Mouse (Mus musculus) liver, embryonic 14.5 days (tissue): ENCODE measurements around the gene Ankrd63. TPM values are rescaled to one million over a fixed set of nuclear protein-coding genes. Genes with fewer than 3 reads are reported as not detected.

Experiments
- ATAC-seq: fragments of 200-750 bp; cut with Nextera tagmentation; 2 replicates; pipeline ENCODE4 v1.8.0; 2017; ENCODE audit warnings: moderate number of reproducible peaks, mild to moderate bottlenecking, moderate library complexity; ENCODE audit not compliant: insufficient read depth
- DNase-seq, 3 experiments: peaks; one replicate each; pipeline ENCODE4 v3.0.0-alpha.2; 2012 to 2013; ENCODE audit warnings: low read depth in 3 of 3, low spot score in 3 of 3
- H3K27ac ChIP-seq: fragments of 300-500 bp; sonication (generic); 2 replicates; pipeline ENCODE4 v1.5.1; 2014; ENCODE audit warnings: moderate library complexity, mild to moderate bottlenecking, control low read depth, inconsistent platforms
- H3K27me3 ChIP-seq: fragments of 300-500 bp; sonication (generic); 2 replicates; pipeline ENCODE4 v1.6.1; 2014; ENCODE audit warnings: mild to moderate bottlenecking, low read length, moderate library complexity; ENCODE audit not compliant: control insufficient read depth, insufficient read depth
- H3K36me3 ChIP-seq: fragments of 300-500 bp; sonication (generic); replicated peaks from 2 replicates; pipeline ENCODE4 v1.6.1; 2014; ENCODE audit warnings: low read depth; ENCODE audit not compliant: control insufficient read depth, insufficient read depth
- H3K4me1 ChIP-seq, 2 experiments: fragments of 200-500 bp in 1 of 2; fragments of 300-500 bp in 1 of 2; sonication (generic) in 1 of 2; replicated peaks; 2 replicates each; pipeline ENCODE4 v1.6.1; 2012 to 2014; ENCODE audit warnings: antibody characterized with exemption in 1 of 2, inconsistent platforms in 1 of 2, low read length in 1 of 2; ENCODE audit not compliant: control insufficient read depth in 2 of 2, insufficient read depth in 2 of 2
- H3K4me2 ChIP-seq: fragments of 300-500 bp; sonication (generic); 2 replicates; pipeline ENCODE4 v1.6.1; 2014; ENCODE audit warnings: low read depth, mild to moderate bottlenecking, control low read depth, moderate library complexity
- H3K4me3 ChIP-seq, 2 experiments: fragments of 200-500 bp in 1 of 2; fragments of 300-500 bp in 1 of 2; sonication (generic) in 1 of 2; 2 replicates each; pipeline ENCODE4 v1.5.1; 2012 to 2014; ENCODE audit warnings: low read depth in 2 of 2, low read length in 2 of 2, mild to moderate bottlenecking in 2 of 2, control low read depth in 1 of 2, inconsistent platforms in 1 of 2, moderate library complexity in 1 of 2; ENCODE audit not compliant: insufficient read depth in 1 of 2
- H3K9ac ChIP-seq: fragments of 300-500 bp; sonication (generic); replicated peaks from 2 replicates; pipeline ENCODE4 v1.6.1; 2014; ENCODE audit warnings: mild to moderate bottlenecking, control low read depth, moderate library complexity
- H3K9me3 ChIP-seq: fragments of 300-500 bp; sonication (generic); 2 replicates; pipeline ENCODE4 v1.6.1; 2016; ENCODE audit warnings: low read length, mixed read lengths; ENCODE audit not compliant: control insufficient read depth
- CTCF ChIP-seq: IDR thresholded peaks from 2 replicates; pipeline ENCODE4 v1.5.1; 2016; ENCODE audit warnings: antibody characterized with exemption, low read depth, control low read depth
- EP300 ChIP-seq: IDR thresholded peaks from 2 replicates; pipeline ENCODE4 v1.6.1; 2016; ENCODE audit warnings: antibody characterized with exemption, low read depth
- WGBS: fragments of 180-500 bp; shearing (Covaris S2); extraction: QIAGEN DNeasy Blood & Tissue Kit; methylation state at CpG from one replicate; pipeline ENCODE4 v1.1.7; 2014; ENCODE audit not compliant: insufficient replicate concordance; 5-methylcytosine and 5-hydroxymethylcytosine counted together
- polyA plus RNA-seq, 2 experiments: library from polyadenylated mRNA; depleted of rRNA in 1 of 2; stranded (reverse) in 1 of 2; unstranded in 1 of 2; fragments of >200 nt; fragmentation: Nextera tagmentation in 1 of 2; extraction: Ambion mirVana in 1 of 2; gene quantifications; 2 replicates each; pipeline versions ENCODE4 v1.2.1 to v1.2.3; 2012 to 2014

Ankrd63 gene
- polyA plus RNA-seq, 2 experiments = 0.03 to 0.07 TPM

GRCm38 (mm10) chr2:118676839-118677741 lies 26.7 kb downstream of the Ankrd63 start:
- Histone ChIP-seq H3K4me2 (peak overlapping the region; percentile 86), H3K9me3 (no peaks in the 10 kb centered on the region), H3K4me3 (peak overlapping the region; percentile 34 to 54), H3K36me3 (no peaks in the 10 kb centered on the region), H3K27ac (no peak overlapping the region), H3K27me3 (peaks cover 35% of the 10 kb centered on the region), H3K9ac (peak overlapping the region; percentile 40), H3K4me1 (peaks cover 3 to 6% of the 10 kb centered on the region in 2 experiments)
- ATAC-seq = peak; percentile 53; the same call in 1 of the 2 replicates
- TF ChIP-seq EP300 = no peak
- no peak for TF ChIP-seq CTCF
- DNase-seq = no peak
- WGBS = 2% methylated on average over 85 of the region's 89 CpGs

DNA sequence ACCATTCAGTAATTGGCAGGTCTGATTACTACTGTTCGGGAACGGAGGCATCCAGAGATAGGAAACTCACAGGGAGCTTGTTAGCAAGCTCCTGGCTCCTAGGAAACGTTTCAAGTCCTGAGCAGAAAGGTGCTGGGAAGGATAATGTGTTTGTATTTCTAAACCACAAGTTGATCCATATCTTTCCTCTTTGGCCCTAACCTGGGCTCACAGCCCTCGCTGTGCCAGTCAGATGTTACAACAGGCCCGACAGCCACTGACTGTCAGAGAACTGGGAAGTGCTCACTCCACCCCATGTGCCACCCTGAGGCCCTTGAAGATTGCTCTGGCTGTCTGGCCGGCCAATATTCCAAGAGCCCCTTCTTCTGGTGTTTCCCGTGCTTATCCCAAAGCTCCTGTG lies 29.3 kb downstream of the Ankrd63 start:
- Histone ChIP-seq H3K9ac (no peak overlapping the region), H3K27ac (no peak overlapping the region), H3K9me3 (no peaks in the 10 kb centered on the region), H3K36me3 (no peaks in the 10 kb centered on the region), H3K4me3 (no peak overlapping the region), H3K4me1 (peaks cover 3 to 6% of the 10 kb centered on the region in 2 experiments), H3K27me3 (peaks cover 35% of the 10 kb centered on the region), H3K4me2 (no peak overlapping the region)
- no peak for ATAC-seq
- WGBS = 19% methylated on average over 7 of the region's 7 CpGs
- no peak for DNase-seq
- TF ChIP-seq CTCF = no peak
- no peak for TF ChIP-seq EP300

- Histone ChIP-seq H3K36me3 (no peaks in the 10 kb centered on the region), H3K9me3 (no peaks in the 10 kb centered on the region), H3K27me3 (peaks cover 35% of the 10 kb centered on the region), H3K4me3 (no peak overlapping the region), H3K4me1 (peaks cover 3 to 6% of the 10 kb centered on the region in 2 experiments), H3K27ac (no peak overlapping the region), H3K4me2 (no peak overlapping the region), H3K9ac (no peak overlapping the region)
- no peak for ATAC-seq
- no peak for TF ChIP-seq CTCF
- no peak for TF ChIP-seq EP300
- WGBS = 32% methylated on average over 15 of the region's 15 CpGs
- DNase-seq = no peak
Observed at GRCm38 (mm10) chr2:118673686-118674465, 29.9 kb downstream of the Ankrd63 start.

GRCm38 (mm10) chr2:118671728-118672127 lies 32.0 kb downstream of the Ankrd63 start:
- WGBS = 47% methylated on average over 1 of the region's 1 CpGs
- Histone ChIP-seq H3K27ac (no peak overlapping the region), H3K4me3 (no peak overlapping the region), H3K27me3 (peaks cover 19% of the 10 kb centered on the region), H3K9me3 (no peaks in the 10 kb centered on the region), H3K4me1 (peaks cover 0 to 5% of the 10 kb centered on the region in 2 experiments; a peak in 1 of 4 replicates), H3K9ac (no peak overlapping the region), H3K36me3 (no peaks in the 10 kb centered on the region), H3K4me2 (no peak overlapping the region)
- ATAC-seq (no peak), DNase-seq (no peak)
- TF ChIP-seq CTCF (no peak), EP300 (no peak)

- H3K27me3 ChIP-seq = peaks cover 2% of the 10 kb centered on the region; the same call in 1 of the 2 replicates
- no peaks in the 10 kb centered on the region for H3K36me3 ChIP-seq
- TF ChIP-seq CTCF = no peak
- TF ChIP-seq EP300 = no peak
- H3K4me1 ChIP-seq = peaks cover 0 to 5% of the 10 kb centered on the region in 2 experiments; a peak in 1 of 4 replicates
- no peak overlapping the region for H3K9ac ChIP-seq
- no peak overlapping the region for H3K4me3 ChIP-seq
- no peak for DNase-seq
- no peak for ATAC-seq
- no peak overlapping the region for H3K27ac ChIP-seq
- no peak overlapping the region for H3K4me2 ChIP-seq
- 36% methylated on average over 2 of the region's 2 CpGs for WGBS
- no peaks in the 10 kb centered on the region for H3K9me3 ChIP-seq
Observed at GRCm38 (mm10) chr2:118669785-118670184, 34.0 kb downstream of the Ankrd63 start.
